Mouse (Mus musculus) cerebellum, adult 8-10 months (tissue): ENCODE data around the gene Adamtsl1.

Experiments used
- DNase-seq: peaks from one replicate; pipeline ENCODE4 v3.0.0; 2022

The Adamtsl1 gene

DNA sequence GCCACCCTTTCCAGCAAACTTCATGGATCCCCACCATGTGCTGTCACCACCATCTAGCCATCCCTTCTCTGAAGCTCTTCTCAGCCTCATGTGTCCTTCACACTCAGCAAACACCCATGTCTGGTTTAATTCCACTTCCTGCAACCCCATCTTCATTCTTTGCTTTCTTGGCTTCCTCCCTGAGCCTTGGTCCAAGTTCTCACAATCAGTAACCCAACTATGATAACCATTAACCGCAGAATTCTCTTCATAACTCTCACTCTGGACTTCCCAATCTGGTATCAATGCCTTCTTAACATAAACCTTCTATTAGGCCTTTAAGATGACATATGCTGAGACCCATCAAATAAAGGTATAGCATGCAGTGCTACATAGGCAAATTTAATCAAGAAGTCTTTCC lies 815.5 kb downstream of the Adamtsl1 start:
- no peak for DNase-seq

DNA sequence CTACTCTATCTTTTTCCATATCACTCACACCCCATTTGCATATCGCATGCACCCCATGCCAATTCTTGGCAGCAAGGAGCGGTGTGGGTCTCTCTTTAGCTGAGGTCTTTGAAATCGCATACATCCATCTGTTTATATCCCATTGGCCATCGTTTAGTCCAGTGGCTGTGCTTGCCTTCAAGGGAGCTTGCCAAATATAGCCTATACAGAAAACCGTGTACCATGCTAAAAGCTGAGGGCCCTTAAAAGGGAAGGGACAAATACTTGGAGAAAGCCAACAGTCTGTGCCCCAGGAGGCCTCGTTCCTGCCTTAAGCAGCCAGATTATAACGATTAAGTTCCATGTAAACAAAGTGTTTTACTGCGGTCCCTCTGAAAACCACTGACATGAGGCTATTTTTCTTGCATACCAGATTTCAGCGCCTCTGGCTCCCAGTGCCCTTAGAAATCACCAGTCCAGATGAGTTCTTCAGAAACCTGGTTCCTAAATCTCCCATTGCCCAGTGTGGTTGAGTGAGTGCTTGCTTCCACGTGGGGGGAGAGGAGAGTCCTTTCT lies 822.0 kb downstream of the Adamtsl1 start:
- no peak for DNase-seq

DNA sequence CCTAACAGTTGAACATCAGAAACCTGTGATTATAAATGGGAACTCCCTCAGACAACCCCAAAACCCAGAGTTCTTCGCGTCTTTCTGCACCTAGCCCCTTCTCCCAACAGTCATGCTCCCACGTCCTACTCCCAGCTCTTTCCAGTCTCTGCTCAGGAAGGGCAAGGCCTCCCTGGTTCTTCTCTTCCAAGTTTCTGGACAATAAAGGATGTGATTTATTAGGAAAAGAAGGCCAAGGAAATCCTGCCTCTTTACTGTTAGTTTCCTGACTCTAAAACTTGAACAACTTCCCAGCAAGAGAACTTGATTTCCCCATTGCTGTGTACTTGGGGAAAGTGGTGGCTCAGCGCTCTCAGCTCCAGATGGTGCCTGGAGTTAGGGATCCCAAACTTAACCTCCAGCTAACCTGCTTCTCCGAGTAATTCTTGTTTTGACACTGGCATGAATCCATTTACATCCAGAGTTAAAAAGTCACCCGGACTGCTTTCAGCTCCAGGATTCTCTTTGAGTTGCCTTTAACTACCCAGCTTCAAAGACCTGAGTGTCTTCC lies 823.3 kb downstream of the Adamtsl1 start:
- no peak for DNase-seq

DNA sequence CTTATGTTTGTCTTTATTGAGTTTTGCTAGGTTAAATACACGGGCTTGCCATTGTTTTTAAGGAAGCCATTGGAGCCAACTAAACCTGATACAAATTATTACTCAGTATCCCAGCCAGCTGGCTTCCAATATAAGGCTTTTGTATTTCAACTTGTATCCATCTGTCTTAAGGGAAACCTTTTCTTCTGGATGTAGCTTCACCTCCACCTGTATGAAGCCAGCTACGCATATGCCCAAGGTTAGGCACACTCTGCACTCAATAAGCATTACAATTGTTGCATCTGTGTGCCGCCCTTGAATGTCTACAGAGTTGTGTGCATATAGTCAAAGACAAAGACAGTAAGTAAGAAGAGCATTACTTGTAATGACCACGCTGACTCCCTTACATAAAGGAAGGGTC lies 835.4 kb downstream of the Adamtsl1 start:
- no peak for DNase-seq

DNA sequence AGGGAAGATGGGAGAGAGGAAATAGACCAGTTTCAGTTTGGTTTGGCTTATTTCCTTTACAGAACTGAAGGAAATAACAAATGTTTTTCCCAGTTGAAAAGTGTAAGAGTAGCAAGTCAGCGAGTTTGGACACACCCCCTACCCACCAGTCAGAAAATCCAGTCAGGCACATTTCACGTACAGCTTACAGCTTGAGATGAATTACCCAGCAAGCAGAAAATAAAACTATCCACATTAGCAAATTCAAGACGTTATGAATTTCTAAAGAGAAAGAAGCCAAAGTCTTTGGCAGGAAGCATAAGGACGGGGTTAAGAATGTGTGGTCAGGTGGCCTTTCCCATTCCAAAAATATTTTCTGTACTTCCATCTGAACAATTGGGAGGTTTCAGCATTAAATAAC lies 838.1 kb downstream of the Adamtsl1 start:
- no peak for DNase-seq

DNA sequence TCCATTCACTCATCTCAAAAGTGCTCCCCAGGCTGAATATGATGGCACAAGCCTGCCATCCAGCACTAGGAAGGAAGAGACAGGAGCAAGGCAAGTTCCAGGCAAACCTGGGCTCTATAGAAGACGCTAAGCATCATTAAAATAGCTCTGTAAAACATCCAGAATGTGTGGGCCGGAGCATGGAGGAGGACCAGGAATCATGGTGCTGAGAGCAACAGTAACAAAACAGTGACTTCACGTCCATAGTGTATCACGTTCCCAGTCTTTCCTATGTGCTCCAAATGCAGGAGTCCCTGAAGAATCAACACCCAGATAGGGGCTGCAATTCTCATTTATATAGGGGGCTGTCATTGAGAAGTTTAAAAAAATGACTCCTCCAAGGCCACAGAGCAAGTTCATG lies 839.6 kb downstream of the Adamtsl1 start:
- DNase-seq: no peak

DNA sequence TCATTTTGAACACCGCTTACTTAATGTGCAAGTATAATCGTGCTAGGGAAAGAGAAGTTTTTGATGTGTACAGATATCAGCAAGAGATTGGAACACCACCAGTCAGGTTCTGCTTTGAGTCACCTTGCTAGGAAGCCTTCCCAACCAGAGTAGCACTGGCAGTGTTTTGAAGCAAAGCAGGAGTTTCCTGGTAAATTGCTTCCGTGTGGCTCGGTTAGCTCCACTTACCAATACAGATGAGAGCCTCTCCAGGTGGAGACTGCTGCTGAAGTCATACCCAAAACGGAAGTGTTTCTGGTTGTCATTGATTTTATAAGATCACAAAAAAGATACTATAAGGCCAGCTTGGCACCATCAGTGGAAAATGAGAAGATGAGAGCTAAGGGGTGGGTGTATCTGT lies 845.4 kb downstream of the Adamtsl1 start:
- DNase-seq: no peak

DNA sequence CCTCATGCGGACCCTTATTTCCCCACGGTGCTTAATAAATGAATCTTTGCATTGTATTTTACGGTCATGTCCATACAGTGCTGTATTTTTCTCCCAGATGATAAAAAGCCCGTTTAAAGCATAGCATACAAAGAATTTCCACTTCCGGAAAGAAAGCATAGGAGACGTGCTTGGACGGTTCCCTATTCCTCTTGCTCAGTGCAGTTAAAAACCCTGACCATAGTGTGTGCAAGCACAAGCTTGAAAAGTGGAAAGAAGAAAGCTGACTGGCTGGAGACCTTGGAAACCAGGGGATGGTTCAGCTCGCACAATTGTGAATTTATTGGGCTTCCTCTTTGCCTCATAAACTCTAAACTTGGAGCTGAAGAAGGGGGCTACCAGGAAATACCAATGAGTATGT lies 855.1 kb downstream of the Adamtsl1 start:
- no peak for DNase-seq

DNA sequence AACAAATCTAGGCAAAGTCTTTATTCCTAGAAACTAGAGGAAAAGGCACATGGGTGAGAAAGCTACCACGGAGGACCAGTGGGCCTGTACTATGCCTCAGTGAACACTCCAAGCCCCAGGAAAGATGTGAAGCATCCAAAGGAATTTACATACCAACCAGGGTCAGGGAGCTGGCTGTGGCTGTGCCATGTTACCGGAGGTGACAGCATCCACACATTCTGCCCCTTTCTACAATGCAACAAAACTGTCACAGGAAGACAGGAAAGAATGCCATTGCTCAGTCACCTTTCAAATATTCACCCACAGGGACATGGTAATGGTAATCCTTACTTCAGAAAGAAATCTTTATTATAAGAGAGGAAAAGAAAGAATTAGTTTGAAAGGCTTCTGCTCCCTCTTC lies 859.2 kb downstream of the Adamtsl1 start:
- DNase-seq: no peak

DNA sequence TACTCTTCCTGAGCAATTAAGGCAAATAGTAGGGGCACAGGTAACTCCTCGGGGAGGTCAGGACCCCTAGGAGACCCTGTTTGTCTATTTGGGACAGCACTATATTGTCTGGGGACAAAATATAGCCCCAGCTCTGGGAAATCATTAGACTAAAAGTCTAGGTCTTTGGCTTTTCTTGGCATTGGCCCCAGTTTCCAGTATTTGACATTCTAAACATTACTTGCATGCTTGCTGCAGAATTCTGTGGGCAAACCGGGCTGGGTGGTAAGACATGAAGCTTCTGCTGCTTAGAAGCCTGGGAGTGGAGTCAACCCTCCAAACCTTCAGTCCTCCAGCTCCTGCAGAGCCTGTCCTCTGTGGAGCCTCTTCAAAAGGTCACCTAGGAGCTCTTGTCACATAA lies 869.2 kb downstream of the Adamtsl1 start:
- no peak for DNase-seq

DNA sequence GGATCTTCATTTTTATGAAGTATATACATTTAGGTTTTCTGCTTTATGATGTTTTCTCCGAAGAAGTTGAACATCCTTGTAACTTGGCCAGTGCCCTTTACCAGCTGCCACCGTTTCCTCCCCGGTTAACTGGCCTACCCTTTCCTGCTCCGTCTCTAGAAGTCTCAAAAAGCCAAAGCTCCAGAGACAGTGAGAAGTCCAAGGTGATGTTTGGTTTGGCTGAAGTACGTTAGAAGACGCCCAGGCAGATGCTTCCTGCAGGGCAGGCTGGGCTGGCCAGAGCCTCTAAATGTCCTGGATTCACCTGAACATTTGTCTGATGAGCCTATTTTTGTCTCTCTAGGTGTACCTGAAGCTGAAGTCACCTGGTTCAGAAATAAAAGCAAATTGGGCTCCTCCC lies 871.1 kb downstream of the Adamtsl1 start:
- no peak for DNase-seq

DNA sequence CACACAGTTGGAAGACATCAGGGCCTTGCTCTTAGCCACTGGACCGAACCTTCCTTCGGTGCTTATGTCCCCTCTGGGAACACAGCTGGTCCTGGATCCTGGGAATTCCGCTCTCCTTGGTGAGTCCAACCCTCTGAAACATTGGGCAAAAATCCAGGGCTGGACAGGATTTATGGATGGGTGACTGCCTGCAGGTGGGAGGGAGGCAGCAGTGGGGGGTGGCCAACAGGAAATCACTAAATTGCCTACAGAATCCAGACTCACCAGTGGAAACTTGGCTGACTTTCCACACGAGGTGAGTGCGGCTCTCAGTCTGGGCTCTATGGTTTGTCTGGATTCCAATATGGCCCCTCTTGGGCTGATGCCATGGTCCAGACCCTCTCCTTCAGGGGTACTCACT lies 874.5 kb downstream of the Adamtsl1 start:
- DNase-seq: no peak

DNA sequence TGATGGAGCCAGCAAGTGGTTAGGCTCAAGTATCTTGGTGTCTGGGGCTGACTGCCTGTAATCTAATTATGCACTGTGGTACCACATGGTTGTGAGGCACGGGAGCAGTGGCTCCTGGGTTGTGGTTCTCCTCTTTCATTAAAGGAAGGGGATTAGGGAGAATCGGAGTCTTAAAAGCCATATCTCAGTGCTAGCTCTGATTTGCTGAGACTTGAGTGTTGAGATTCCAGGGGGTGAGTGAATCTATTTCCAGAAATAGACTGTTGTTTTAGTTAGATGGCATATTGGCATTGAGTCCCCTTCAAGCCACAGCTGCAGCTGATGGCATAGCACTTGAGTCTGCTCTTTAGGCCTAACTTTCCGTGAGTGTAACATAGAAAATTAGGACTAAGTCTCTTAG lies 877.2 kb downstream of the Adamtsl1 start:
- DNase-seq: no peak

DNA sequence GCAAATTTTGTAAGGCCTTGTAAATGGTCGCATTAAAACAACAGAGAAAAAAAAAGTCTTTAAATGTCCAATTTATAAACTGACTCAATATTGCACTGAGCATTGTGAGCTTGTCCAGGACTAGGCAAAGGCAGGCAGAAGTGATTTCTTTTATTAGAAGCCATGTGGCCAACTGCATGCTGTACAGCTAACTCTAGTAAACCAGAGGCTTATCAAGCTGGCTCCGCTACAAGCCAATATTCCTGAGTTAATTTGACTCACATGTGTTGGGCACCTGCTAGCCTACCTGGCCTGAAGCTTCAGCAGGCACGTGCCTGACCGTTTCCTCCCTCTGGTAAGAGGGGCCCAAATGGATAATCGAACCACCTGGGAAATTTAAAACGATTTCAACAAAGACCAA lies 881.7 kb downstream of the Adamtsl1 start:
- no peak for DNase-seq

DNA sequence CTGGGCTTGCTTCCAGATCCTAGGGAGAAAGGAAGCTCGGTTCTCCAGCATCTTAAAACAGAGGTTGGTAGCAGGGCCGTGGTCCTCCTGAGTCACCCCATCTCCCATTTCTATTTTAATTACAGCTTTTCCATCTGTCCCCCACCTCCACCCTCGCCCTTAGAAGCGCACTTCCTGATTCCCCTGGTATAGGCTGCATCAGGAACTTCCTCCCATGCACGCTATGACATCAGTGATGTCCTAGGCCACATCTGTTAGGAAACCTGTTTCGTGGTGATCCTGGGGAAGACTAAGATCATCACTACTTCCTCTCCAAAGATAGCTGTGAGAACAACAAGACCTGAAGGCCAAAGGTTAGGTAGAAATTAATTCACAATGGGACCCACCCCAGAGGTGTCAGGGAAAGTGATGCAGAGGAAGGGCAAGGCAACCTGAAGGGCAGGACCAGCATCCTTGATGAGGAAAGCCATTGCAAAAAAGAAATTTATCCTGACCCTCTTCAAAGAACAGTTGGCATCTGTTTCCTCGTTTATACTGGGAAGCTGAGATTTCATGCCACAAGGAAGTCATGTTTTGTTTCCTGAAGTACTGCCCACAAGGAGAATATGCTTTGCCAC lies 882.8 kb downstream of the Adamtsl1 start:
- no peak for DNase-seq

DNA sequence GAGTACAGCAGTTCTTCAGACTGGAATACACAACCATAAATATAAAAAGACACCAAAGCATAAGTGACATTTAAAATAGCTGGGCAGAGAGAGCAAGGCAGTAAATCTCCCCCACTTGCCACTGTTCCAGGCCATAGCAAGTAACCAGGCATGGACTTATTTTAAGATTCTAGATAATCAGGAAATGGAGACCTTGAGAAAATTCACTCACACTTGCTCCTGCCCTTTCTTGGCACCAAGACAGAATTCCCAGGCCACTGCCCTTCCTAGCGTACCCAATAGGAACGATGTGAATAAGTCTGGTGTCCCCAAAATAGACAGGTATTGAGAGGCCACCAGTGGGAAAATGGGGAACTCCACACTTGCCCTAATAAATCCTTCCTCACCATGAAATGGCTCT lies 883.5 kb downstream of the Adamtsl1 start:
- no peak for DNase-seq

DNA sequence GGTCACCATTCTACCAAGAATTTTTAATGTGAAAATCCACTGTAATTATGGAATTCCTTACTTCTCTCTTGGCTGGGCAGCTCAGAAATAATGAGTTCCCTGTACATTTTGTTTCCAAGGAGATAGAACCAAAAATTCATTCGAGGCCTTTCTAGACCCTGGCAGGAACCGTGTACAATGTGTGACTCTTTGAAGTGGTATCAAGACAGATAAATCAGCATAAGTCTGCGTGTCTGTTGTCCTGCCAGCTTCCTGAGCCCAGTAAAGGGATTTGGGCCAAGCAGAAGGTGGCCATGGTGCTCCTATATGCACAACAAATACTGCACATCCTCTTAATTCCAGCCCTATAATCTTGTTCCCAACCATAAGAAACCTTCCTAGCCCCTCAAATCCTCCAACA lies 887.1 kb downstream of the Adamtsl1 start:
- DNase-seq: no peak

DNA sequence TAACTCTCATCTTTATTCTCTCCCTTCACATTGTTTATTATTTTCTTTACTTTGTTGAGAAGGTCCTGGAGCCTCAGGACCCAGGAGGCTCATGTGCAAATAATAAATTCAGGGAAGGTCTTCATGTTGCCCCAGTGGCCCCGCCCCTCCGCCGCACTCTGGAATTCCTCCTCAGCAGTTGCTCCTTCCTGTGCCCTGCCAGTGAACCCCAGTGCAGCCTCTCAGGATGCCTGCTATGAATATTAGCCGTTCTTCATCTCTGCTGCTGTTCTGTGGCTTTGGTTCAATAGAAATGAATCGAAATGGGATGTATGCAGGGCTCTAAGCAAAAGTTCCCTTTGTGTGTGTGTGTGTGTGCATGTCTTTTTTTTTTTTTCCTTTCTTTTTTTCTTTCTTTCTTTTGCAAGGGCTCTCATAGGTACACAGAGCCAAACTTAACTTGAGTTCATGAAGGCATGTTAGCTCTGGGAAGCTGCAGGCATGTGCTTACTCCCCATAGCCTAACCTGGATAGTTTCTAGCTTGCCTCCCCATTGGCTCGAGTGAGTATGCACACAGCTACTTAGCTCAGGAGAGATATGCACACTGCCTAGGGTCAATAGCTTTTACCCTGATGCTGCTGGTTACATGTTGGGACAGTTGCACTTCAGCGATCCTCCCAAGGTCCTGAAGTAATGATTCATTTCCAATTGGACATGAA lies 892.7 kb downstream of the Adamtsl1 start:
- no peak for DNase-seq

DNA sequence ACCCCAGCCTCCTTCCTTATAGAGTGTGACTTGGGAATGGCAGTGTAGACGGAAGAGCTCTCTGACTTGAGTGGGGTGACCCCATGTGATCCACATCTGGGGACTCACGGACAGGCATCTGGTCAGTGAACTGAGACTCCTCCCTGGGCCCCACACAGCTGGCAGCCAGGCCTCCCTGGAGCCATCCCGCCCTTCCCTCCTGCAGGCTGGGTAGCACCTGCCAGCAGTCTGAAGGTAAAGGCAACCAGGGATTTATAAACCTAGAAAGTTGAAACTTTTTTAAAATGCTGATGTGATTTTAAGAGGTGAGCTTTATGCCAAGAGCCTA lies 893.2 kb downstream of the Adamtsl1 start:
- DNase-seq: no peak

DNA sequence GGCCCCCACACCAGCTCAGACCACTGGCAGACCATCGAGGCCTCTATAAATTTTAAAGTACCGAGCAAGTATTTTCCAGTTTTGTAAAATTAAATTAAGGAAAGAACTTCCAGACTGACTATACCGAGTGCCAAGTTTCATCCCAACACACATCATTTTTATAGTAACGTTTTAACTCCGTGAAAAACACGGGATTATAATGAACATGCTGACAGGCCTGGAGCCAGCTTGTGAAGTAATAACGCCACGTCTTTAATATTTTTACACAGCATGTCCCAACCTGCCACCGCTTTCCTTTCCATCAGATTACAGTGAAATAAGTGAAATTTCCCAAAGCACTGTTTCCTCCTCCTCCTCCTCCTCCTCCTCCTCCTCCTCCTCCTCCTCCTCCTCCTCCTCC lies 894.4 kb downstream of the Adamtsl1 start:
- no peak for DNase-seq

DNA sequence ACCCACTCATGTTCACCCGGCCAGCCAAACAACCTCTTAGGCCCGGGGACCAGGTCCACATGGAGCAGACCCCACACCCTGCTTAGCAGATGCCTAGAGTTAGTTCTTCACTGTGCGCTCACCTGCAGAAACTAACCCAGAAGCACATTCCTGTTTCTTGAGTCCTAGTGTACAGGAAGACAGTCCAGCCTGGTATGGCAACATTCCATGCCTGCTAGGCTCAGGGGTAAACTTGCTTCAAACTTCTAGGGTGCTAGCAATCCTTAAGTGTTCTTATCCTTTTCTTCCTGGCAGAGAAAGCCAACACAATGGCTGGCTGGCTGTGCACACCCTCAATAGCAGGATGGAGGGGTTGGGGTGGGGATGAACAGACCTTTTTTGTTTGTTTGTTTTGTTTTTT lies 897.0 kb downstream of the Adamtsl1 start:
- DNase-seq: no peak

DNA sequence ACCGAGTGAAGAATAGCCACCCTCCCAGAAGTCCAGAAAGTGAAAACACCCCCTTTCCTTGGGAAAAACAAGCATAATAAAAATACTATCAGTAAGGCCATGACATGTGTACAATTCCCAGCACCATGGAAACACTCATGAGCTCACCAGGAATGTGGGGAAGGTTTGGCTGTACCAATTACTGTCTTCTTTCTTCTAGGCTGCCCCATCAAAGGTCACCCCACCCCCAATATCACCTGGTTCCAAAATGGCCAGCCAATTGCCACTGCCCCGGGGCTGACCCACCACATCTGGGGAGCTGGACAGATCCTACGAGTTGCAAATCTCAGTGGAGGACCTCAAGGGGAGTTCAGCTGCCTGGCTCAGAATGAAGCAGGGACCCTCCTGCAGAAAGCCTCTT lies 899.4 kb downstream of the Adamtsl1 start:
- no peak for DNase-seq

DNA sequence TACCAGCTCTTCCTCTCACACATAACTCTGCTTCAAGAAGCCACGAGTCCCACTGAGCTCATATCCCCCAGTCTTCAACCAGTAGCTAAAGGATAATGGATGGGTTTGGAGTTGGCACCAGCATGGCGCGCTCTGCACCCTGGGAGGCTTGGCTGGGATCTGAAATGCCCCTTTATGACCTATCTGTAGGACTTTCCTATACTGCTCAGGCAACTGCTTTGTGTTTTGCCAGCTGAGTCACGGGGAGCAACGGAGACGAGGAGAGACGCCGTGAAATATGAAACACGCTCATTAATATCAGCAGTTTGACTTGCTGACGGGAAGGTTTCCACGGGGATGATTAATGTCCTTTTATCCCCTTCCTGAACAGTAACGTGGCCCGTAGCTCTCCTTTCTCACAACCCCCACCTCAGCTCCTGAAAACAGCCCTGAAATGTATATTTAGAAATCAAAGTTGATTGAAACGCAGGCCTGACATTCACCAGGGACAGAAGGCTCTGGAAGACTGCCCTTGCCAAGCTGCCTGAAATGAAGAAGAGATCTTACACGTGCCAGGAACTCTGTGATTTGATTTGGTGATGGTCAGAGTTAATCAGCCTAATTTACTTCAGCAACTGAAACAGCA lies 902.5 kb downstream of the Adamtsl1 start:
- no peak for DNase-seq

DNA sequence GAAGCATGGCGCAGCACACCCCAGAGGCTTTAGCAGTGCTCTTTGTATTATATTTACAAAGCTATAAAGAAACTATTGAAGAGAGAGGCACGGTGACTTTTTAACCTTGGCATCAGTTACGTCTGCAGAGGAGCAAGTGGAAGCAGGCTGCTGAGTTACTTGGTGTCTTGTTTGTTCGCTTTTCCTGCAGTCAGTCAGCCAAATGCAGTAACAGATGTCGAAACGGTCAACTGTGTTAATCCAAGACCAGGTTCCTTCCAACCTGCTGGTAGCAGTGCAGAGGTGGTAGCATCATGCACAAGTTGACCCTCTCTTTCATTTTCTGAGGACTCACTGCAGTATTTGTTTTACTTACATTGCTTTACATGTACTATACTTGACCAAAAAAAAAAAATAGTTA lies 908.6 kb downstream of the Adamtsl1 start:
- DNase-seq: no peak
